Mouse (Mus musculus): Measurements from ENCODE around the gene Kif6. TPM values are rescaled to one million over a fixed set of nuclear protein-coding genes. Genes with fewer than 3 reads are reported as not detected.

The Kif6 gene
- polyA plus RNA-seq, 1 experiment: not detected

DNA sequence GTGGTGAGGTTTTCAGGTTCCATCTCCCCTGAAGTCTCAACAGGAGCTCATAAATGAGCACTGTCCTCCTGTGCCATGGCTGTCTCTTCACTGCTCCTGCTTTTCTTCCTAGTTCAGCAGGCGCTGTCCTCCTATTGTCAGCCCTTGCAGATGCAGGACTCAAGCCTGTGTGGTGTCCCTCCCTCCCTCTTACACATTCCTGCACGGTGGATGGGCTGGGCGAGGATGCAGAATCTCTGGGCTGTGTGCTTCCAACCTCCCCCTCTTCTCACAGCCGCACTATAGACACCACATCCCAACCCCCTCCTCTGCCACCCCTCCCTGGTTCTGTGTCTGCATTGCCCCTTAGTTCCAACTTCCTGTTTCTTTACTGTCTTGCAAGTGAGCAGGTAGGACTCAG is 240.8 kb downstream of the Kif6 start:
- Histone ChIP-seq H3K4me3 (ENCODE audit: insufficient read depth, low read length) (no peak overlapping the region), H3K27ac (ENCODE audit: insufficient read depth, low read depth, low read length) (no peak overlapping the region), H3K4me1 (ENCODE audit: control insufficient read depth, insufficient read depth, low read length) (no peaks in the 10 kb centered on the region)
- TF ChIP-seq CTCF (IDR thresholded peaks at IDR 0.05; ENCODE audit: low read depth, low read length): no peak
- no peak for TF ChIP-seq POLR2A (IDR thresholded peaks at IDR 0.05; ENCODE audit: borderline replicate concordance, low read depth, low read length)

DNA sequence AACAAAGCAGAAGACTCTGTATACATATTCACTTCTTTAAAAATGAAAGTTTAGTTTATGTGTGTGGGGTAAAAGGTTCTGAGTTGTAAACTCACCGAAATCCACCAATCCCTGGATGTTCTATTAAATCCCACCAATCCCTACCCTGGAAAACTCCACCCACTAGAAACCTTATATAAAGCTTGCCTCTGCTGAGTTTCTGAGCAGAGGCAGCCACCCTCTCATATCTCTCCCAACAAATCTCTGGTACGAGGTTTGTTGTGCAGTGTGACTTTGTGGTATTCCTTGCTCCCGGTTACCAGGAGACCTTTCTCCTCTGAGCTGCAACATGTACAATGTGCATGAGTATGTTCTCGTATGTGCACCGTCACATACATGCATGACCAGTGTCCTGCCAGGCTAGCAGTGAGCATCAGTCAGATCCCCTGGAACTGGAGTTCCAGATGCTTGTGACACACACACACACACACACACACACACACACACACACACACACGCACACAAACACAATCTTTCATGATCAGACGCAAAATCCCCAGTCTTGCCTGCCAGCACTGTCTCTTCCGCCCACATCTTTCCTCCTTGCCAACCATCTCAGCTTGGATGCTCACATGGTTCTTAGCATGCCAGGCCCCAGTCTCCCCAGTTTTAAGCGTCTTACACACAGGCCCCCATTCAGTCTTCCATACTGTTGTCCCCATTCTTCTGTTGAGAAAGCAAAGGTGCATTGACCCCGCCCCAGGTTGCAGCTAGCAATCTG is 245.3 kb downstream of the Kif6 start:
- TF ChIP-seq CTCF (IDR thresholded peaks at IDR 0.05; ENCODE audit: low read depth, low read length): no peak
- no peak for TF ChIP-seq POLR2A (IDR thresholded peaks at IDR 0.05; ENCODE audit: borderline replicate concordance, low read depth, low read length)
- Histone ChIP-seq H3K4me1 (ENCODE audit: control insufficient read depth, insufficient read depth, low read length) (no peaks in the 10 kb centered on the region), H3K4me3 (ENCODE audit: insufficient read depth, low read length) (no peak overlapping the region), H3K27ac (ENCODE audit: insufficient read depth, low read depth, low read length) (no peak overlapping the region)

DNA sequence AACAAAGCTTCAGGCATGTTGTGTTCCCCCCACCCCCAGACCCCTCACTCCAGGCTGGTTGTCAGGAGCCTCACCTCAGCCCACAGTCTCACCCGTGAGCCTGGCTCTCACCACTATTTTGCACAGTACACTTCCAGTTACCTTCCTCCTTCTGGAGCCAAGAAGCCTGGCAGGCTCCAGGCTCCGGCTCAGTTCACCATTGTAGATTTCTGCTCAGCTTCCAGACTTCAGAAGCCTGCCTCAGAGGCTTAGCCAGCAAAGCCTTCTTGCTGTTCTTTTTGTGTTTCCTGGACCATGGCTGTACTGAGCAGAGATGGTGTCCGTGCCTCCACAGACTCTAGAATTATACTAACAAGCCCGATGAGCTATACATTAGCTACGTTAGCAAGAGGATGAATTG is 248.7 kb downstream of the Kif6 start:
- Histone ChIP-seq H3K4me1 (ENCODE audit: control insufficient read depth, insufficient read depth, low read length) (no peaks in the 10 kb centered on the region), H3K27ac (ENCODE audit: insufficient read depth, low read depth, low read length) (no peak overlapping the region), H3K4me3 (ENCODE audit: insufficient read depth, low read length) (no peak overlapping the region)
- TF ChIP-seq CTCF (IDR thresholded peaks at IDR 0.05; ENCODE audit: low read depth, low read length) (no peak), POLR2A (IDR thresholded peaks at IDR 0.05; ENCODE audit: borderline replicate concordance, low read depth, low read length) (no peak)

DNA sequence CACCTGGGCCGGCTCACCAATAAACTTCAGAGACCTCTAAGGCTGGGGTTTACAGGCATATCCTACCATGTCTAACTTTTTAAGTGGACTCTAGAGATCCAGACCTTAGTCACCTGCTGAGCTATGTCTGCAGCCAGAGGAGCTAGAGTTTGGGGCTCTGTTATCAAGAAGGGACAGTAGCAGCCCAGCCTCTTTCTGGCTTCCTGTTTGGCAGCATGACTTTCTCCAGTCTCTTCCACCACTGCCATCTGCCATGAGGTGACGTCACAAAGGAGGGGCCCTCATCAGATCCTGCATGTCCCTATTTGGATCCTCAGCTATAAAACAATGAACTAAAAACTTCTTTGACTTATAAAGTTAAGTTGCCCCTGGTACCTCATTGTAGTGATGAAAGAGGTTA is 250.7 kb downstream of the Kif6 start:
- Histone ChIP-seq H3K27ac (ENCODE audit: insufficient read depth, low read depth, low read length) (no peak overlapping the region), H3K4me3 (ENCODE audit: insufficient read depth, low read length) (no peak overlapping the region), H3K4me1 (ENCODE audit: control insufficient read depth, insufficient read depth, low read length) (no peaks in the 10 kb centered on the region)
- no peak for TF ChIP-seq POLR2A (IDR thresholded peaks at IDR 0.05; ENCODE audit: borderline replicate concordance, low read depth, low read length)
- TF ChIP-seq CTCF (IDR thresholded peaks at IDR 0.05; ENCODE audit: low read depth, low read length): no peak

DNA sequence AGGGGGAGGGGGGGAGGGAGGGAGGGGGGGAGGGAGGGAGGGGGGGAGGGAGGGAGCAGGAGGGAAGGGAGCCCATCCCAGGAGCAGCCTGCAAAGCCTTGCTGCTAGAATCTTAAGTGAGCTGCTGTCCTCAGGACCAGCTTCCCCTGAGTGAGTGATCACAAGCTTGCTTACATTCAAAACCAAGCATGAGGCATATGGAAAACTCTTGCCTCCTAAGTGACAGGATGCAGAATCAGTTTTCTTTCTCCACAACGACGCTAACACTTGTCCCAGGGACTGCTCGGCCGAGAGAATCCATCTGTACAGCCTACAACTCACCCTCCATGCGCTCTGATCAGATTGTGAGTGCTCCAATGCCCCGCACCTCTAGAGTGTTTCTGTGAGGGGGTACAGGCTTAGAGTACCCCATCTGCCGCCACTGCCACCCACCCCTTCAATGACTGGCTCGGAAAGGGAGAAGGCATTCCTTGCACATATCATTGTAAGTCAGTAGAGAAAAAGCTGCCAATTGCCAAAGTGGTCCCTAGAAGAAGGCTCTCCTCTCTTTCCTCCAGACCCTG is 251.8 kb downstream of the Kif6 start:
- H3K27ac ChIP-seq (ENCODE audit: insufficient read depth, low read depth, low read length): no peak overlapping the region
- H3K4me1 ChIP-seq (ENCODE audit: control insufficient read depth, insufficient read depth, low read length): no peaks in the 10 kb centered on the region
- TF ChIP-seq POLR2A (IDR thresholded peaks at IDR 0.05; ENCODE audit: borderline replicate concordance, low read depth, low read length) (no peak), CTCF (IDR thresholded peaks at IDR 0.05; ENCODE audit: low read depth, low read length) (no peak)
- no peak overlapping the region for H3K4me3 ChIP-seq (ENCODE audit: insufficient read depth, low read length)

DNA sequence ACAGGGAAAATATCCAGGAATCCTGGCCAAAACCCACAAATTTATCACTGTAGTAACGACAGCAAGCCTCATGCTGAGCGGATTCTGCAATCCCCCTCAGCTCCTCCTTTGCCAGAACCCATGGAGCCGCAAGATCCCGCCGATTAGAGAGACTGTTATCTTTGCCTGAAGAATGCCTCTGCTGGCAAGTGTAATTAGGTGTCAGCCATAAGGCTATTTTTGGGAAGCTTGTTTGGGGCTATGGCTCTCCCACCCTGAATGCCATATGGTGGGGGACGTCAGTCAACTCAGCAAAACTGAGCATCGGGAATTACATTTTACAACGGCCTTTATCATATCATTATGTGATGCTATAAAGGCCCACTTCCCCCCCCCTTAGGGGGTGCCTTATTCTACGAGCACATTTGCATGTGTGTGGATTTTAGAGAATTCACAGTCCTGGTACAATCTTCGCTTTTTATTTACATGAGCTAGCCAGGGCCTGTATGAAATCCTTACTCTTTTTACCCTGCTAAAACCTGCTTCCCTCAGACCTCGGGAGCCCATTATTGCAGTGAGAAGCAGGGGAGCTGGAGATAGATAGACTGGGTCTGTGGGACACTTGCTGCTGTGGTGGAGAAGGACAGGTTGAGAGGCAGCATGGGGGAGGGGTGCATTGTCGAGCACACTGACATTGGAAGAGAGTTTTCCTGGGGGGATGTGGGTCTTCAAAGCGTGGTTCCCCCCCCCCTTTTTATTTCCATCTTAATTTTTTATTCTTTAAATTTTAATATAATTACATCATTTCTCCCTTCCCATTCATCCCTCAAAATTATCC is 252.6 kb downstream of the Kif6 start:
- TF ChIP-seq CTCF (IDR thresholded peaks at IDR 0.05; ENCODE audit: low read depth, low read length): no peak
- TF ChIP-seq POLR2A (IDR thresholded peaks at IDR 0.05; ENCODE audit: borderline replicate concordance, low read depth, low read length): no peak
- Histone ChIP-seq H3K4me1 (ENCODE audit: control insufficient read depth, insufficient read depth, low read length) (no peaks in the 10 kb centered on the region), H3K4me3 (ENCODE audit: insufficient read depth, low read length) (no peak overlapping the region), H3K27ac (ENCODE audit: insufficient read depth, low read depth, low read length) (no peak overlapping the region)

DNA sequence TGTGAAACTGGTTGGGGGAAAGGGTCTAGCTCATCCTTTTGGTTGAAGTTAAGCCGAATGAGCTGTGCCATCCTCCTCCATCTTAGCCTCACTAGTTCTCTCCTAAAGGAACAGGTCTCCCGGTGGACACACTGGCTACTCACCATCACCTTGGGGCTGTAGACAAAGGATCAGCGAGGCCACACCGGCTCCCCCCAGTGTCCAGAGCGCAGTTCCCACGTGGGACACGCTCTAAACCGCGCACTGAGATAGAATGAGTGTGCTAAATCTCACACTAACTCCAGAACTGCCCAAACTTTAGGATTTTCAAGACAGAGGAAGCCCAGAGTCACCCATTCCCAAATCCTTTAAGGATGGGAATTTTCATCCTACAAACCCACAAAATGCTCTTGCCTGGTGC is 254.3 kb downstream of the Kif6 start:
- Histone ChIP-seq H3K27ac (ENCODE audit: insufficient read depth, low read depth, low read length) (no peak overlapping the region), H3K4me1 (ENCODE audit: control insufficient read depth, insufficient read depth, low read length) (no peaks in the 10 kb centered on the region), H3K4me3 (ENCODE audit: insufficient read depth, low read length) (no peak overlapping the region)
- TF ChIP-seq POLR2A (IDR thresholded peaks at IDR 0.05; ENCODE audit: borderline replicate concordance, low read depth, low read length) (no peak), CTCF (IDR thresholded peaks at IDR 0.05; ENCODE audit: low read depth, low read length) (no peak)

DNA sequence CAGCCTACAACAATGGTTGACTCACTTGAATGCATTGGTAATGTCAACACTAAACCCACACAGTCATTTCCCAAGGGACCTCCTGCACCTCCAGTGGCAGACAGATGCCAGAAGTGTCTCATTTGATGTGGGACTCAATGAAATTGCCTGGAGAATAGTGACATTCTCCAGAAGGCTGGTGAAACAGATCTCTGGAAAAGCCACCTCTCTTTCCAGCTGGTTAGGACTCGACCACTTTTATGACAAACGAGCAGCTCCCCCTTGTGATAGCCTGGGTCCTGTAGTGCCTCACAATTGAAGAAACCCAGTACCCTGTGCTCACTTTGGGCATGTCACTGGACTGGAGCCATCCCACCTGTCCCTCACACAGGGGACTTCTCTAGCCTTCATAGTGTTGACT is 257.4 kb downstream of the Kif6 start:
- no peak for TF ChIP-seq POLR2A (IDR thresholded peaks at IDR 0.05; ENCODE audit: borderline replicate concordance, low read depth, low read length)
- TF ChIP-seq CTCF (IDR thresholded peaks at IDR 0.05; ENCODE audit: low read depth, low read length): no peak
- Histone ChIP-seq H3K4me1 (ENCODE audit: control insufficient read depth, insufficient read depth, low read length) (no peaks in the 10 kb centered on the region), H3K4me3 (ENCODE audit: insufficient read depth, low read length) (no peak overlapping the region), H3K27ac (ENCODE audit: insufficient read depth, low read depth, low read length) (no peak overlapping the region)

DNA sequence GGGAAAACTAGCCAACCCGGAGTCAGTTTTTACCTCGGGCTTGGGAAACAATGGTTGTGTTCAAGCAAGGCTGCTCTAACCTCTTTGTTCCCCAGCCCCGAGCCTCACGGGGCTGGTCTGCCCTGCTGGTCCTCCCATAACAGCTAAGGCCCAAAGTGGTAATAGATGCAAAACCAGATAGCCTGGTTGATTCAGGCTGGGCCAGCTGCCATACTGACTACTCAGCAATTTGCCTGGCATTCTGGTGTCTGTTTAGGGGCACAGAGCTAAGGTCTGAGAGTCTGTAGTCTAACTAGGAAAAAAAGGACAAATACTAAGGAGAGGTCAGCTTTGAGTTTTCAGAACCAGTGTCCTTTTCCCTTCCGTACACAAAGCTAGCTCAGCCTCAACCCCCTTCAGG is 259.8 kb downstream of the Kif6 start:
- Histone ChIP-seq H3K4me3 (ENCODE audit: insufficient read depth, low read length) (no peak overlapping the region), H3K27ac (ENCODE audit: insufficient read depth, low read depth, low read length) (no peak overlapping the region), H3K4me1 (ENCODE audit: control insufficient read depth, insufficient read depth, low read length) (no peaks in the 10 kb centered on the region)
- TF ChIP-seq POLR2A (IDR thresholded peaks at IDR 0.05; ENCODE audit: borderline replicate concordance, low read depth, low read length): no peak
- no peak for TF ChIP-seq CTCF (IDR thresholded peaks at IDR 0.05; ENCODE audit: low read depth, low read length)

DNA sequence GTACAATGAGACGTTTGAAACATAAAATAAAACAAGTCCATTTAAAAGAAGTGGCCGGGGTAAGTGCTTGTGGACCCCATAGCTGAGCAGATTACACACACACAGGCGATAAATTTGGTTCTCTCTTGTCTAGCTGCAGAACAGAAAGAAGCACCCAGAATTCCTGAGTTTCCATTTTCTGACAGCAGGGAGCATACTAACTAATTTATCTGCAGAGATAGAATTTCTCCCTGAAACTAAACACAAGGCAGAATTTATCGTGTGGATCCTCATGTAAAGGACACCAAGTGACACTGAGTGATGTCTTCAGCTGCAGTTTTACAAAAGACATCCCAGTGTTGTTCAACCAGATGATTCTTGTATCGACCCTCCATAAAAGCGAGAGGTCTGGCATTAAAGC is 260.5 kb downstream of the Kif6 start:
- H3K4me1 ChIP-seq (ENCODE audit: control insufficient read depth, insufficient read depth, low read length): no peaks in the 10 kb centered on the region
- H3K27ac ChIP-seq (ENCODE audit: insufficient read depth, low read depth, low read length): no peak overlapping the region
- no peak overlapping the region for H3K4me3 ChIP-seq (ENCODE audit: insufficient read depth, low read length)
- no peak for TF ChIP-seq POLR2A (IDR thresholded peaks at IDR 0.05; ENCODE audit: borderline replicate concordance, low read depth, low read length)
- no peak for TF ChIP-seq CTCF (IDR thresholded peaks at IDR 0.05; ENCODE audit: low read depth, low read length)

Measured in bone marrow macrophage, adult 2 months (primary cell).